Mouse (Mus musculus) 3T3-L1 (cell line): ENCODE results near the gene Atp2b2.
A peak's percentile ranks its signal among the peaks of the same experiment; 100 is the strongest.

ENCODE experiments used
- DNase-seq: peaks from one replicate; pipeline ENCODE4 v3.0.0-alpha.2; 2015; ENCODE audit warnings: low read depth, low spot score

Gene Atp2b2

DNA sequence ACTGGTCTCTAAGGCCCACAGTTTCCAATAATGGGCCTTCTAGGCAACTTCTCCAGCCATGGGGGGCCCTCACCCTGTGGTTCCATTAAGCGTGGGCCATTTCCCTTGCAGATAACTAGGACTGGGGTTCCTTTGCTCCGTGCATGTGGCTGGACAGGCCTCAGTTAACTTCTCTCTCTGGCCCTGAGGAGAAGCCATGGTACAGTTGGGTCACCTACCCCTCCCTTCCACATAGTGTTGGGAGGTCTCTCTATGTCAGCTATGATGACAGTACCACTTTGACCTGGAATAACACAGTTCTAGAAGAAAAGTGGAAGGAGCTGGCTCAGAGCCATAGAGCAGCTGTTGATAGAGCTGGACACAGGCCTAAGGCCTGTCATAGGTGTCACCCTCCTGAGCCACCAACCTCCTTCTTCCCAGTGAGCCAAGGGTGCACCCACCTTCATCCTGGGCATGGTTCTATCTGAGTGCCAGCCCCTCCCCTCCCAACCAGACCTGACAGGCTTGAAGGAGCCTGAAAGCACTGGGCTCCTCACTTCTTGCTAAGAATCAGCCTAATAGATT, 185.0 kb downstream of the Atp2b2 start:
- no peak for DNase-seq

DNA sequence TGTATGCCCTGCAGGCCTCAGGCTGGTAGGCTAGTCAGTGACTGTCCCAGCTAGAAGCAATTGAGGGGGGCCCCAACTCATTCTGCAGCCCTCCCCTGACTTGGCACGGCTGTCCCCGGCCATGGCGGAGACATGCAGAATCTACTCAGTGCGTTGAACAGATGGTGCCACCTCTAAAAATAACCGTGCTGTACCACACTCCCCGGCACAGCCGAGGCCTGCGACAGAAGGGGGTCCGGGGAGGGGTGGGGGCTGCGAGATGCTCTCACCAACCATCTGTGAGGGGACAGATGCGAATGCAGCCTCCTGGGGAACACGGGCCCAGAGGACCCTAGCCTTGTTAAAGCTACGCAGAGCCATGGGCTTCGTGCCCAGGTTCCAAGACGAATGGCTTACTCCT, 185.6 kb downstream of the Atp2b2 start:
- DNase-seq: no peak

DNA sequence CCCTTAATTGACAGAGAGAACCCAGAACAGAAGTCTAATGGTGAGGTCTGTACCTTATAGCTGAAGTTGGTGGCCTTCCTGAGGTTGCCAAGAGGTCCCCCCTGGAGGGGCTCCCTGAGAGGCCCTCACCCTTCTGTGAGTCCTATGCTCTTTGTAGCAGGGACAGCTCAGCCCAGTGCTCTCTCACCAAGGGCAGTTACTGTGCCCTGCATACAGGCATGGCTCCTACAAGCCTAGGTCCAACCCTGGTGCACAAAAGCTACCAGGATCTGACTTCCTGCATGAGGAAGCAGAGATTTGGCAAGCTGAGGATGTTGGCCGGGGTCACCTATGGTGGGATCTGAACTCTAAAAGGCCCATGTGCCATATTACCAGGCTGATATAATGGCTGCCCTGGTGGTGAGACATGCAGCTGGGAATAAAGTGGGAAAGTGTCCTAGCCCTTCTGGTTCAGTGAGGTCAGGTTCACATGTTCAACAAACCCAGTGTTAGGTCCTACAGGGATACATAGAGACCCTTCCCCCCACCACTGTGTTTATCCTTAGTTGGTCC, 186.2 kb downstream of the Atp2b2 start:
- no peak for DNase-seq

DNA sequence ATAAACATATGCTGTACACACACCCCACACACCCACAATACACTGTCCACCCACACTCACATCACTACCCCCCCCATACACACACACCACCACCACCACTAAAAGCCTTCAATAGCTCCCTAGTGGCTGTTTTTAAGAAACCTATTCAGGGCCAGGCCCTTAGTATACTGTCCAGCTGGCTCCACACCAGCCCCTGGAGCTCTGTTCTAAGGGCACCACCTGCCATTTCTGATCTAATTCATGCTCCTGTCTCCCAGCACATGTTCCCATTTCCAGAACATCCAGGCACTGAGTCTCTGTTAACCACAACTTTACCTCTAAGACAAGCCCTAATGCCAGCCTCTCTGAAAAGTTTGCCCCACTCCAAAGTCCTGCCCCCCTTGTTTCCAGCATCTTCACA, 186.8 kb downstream of the Atp2b2 start:
- no peak for DNase-seq

DNA sequence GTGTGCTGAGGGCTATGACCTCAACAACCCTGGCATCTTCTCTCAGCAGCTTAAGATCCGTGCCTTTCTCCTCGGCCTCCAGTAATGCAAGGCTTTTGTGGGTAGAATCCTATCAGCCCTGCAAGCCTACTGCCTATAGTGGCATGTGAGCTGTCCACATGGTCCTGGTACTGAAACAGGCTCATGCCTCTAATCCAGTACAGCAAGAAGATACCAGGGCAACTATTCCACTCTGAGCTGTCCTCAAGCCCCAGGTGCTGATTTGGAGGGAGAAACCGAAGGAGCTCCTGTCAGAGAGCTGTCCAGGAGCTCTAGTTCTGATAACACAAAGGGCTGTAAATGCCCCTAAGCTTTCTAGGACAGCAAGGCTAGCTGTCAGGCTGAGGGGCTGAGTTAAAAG, 190.1 kb downstream of the Atp2b2 start:
- peak; percentile 88 for DNase-seq

DNA sequence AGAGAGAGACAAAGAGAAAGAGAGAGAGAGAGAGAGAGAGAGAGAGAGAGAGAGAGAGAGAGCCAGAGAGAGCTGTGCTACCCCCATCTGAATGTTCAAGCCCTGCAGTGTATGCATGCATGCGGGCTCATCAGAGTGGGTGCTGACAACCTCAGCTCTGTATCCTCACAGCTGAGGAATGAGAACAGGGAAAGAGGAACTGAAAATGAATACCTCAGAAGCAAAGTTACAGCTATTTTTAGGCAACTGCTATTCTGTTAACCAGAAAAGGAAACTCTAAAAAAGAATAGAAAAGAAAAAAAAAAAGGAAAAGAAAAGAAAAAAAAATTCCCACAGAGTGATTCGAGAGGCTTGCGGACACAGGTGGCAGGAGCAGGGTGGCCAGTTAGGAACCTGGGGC, 192.6 kb downstream of the Atp2b2 start:
- no peak for DNase-seq

DNA sequence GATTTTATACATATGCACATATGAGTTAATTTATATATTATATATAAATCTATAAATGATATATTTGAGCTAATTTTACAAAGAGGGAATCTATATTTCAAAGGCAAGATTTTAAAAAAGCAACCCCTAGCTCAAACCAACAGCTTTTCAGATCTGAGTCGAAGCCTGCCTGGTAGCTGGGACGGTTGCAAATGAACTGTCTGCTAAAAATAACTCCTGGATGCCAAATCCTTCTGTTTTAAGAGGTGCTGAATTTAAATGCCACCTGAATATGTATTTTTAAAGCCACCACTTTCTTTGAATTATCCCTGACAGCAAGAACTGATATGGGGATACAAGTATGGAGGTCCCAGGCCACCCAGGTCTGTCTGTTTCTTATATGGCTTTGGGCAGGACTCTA, 193.8 kb downstream of the Atp2b2 start:
- no peak for DNase-seq

DNA sequence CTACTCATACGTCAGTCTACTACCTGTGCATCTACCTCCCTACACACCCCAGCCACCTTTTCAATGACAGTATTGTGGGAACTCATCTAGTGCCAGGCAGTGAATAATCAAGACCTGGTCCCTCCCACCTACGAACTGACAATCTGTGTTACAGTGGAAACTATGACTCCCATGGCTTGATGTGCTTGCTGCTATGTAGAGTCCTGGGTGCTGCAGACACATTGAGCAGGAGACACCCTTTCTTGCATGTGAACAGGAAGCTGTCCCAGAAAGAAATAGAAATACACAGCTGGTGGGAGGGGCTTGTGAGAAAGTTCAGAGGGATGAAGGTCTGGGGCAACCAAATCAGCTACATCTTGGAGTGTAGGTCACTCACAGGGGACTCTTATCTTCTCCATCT, 195.3 kb downstream of the Atp2b2 start:
- no peak for DNase-seq

DNA sequence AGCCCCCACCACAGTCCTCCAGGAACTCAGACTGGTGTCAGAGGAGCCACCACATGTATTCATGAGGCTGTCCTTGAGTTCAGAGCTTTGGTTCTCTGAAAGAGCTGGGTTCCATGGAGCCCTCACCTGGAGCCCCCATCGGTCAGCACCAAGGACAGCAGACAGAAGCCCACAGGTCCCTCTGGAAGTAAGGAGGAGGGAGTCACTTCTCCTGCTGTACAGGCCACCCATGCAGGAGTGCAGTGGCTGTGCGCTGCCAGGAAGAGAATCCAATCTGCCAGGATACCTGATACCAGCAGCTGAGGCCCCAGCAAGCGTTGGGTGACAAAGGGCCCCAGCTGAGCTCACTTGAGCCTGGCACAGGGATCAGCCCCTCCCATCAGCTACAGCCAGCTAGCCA, 199.2 kb downstream of the Atp2b2 start:
- peak; percentile 12 for DNase-seq

DNA sequence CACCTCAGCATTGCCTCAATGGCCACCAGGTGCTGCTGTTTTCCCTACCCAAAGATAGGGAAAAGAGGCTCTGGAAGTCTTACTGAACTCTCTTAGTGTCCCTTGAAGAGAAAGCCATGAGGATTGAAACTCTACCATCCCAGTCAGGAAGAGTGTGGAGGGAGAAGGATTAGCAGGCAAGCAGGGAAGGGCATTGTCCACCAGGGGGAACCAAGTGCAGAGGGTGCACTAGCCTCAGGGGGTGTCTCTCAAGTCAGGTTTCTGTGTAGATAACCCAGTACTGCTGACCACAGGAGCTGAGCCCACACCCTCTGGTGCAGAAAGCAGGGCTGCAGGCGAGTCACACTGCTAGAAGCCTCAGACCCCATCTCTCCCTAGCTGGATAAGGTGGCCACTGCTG, 203.9 kb downstream of the Atp2b2 start:
- peak; percentile 6 for DNase-seq

DNA sequence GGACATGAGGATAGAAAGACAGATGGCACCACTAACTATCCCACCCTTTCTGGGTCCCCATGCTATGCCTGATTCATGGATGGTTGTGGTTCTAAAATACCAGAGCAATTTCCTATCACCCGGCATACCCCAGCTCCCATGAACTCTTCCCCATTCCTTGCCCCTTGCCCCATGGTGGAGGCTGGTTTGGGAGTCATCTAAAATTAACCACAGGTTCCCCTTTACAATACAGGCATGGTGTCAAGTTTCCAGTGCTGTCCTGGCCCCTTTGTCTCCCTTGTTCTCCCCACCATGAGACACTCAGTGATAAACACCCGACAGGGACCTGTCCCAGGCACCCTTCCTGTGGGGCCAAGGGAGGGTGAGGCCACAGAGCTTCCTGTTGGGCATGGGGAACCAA, 204.7 kb downstream of the Atp2b2 start:
- DNase-seq: no peak

DNA sequence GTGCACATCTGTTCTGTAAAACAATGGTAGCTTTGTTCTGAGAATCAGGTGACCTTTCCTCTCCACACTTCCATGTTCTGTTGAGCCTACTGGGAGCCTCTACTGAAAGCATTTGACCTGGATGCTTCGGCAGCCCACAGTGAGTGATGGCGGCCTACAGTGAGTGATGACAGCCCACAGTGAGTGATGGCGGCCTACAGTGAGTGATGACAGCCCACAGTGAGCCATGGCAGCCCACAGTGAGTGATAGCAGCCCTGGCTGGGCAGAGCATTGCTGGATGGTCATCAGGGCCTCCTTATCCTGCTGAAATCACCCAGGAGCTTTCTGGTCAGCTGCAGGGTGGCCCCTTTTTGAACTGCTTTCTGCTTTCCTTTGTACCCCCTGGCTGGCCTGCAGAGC, 205.9 kb downstream of the Atp2b2 start:
- DNase-seq: peak; percentile 51

DNA sequence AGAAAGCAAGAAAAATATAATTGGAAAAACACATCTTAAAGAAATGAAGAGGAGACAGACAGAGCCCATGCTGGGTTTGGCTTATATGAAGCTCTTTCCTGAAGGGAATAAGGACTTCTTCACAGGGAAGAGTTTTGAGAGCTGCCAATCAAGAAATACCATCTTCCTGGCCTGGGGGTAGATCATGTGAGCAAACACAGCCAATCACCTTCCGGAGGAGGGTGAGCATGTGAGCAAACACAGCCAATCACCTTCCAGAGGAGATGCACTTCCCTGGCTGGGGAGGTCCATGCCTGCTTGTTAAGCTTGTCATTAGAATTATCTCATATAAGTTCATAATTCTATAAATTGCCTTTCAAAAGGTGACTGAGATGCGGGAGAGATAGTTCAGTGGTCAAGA, 211.9 kb downstream of the Atp2b2 start:
- no peak for DNase-seq

DNA sequence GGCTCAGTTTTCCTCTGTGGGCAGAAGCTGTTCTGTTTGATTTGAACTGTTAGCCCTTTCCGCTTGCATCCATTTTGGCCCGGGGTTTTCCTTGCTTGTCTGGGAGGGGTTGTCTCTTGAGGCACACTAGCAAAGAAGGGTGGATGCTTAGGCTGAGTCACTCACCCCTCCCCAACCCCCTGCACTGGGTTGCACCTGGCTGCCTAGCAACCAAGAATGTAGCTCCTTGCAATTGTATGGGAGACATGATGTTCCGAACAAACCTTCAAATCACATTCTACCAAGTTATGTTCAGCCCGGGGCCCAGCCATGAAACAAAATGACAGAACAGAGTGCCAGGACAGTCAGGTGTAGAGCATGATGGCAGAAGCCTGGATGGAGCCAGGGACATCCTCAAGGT, 215.1 kb downstream of the Atp2b2 start:
- no peak for DNase-seq

DNA sequence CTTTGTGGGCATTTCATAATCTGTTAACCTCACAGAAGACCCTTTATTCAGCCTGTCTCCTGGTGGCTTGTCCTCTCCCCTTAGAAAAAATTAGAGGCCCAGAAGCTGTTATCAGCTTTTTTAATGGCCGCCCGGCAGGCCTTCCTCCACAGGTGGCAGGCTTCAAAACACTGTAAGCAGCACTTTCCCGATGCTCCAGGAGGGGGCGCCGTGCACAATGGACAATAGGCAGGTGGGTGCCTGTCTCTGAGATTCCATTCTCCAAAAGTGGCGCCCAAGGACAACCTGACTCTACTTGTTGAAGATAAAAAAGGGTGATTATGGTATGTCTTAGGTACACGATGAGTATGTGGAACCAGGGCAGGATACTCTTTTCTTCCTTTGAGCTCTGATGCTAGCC, 220.0 kb downstream of the Atp2b2 start:
- peak; percentile 29 for DNase-seq

DNA sequence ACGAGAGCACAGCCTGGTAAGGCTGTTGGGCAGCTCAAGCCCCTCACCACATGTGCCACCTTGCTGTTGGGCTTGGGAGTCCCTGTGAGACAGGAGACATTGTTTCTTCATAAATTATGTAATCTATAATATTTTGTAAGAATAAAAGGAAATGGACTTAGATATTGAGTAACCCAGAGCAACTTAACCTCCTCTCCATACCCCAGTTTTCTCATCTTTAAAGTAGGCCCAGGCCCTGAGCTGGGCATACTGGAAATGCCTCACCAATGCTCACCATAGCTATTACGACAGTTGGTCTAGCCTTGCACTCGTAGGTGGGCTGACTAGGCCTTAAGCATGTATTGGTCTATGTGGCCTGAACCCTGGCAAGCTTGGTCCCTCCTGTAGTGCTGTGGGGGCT, 225.7 kb downstream of the Atp2b2 start:
- no peak for DNase-seq

DNA sequence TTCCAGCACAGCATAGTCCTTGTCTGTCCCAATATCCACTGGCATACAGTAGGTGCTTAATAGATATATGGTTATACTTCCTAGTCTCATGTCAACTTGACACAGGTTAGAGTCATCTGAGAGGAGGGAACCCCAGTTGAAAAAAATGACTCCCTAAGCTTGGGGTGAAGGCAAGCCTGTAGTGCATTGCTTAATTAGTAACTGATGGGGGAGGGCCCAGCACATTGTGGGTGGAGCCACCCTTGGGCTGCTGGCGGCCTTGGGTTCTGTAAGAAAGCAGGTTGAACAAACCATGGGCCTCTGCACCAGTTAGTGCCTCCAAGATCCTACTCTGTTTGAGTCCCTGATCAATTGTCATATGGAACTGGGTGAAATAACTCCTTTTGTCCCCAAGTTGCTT, 231.0 kb downstream of the Atp2b2 start:
- no peak for DNase-seq

DNA sequence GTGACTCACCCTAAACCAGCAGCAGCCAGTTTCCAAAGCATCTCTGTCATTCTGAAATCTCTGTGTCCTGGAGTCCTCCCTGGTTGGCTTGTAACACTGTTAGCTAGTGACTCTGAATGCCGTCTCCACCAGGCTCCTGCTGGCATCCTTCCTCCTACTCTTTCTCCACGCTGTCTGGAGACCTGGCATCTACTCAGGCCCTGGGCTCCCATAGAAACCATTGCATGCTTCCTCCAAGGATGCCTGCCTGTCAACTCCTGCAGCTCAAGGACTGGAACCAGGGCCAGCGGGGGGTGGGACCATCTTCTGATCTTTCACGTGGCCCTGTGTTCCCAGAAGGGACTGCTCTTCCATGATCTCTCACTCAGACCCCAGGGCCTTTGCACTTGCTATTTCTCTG, 231.7 kb downstream of the Atp2b2 start:
- no peak for DNase-seq

DNA sequence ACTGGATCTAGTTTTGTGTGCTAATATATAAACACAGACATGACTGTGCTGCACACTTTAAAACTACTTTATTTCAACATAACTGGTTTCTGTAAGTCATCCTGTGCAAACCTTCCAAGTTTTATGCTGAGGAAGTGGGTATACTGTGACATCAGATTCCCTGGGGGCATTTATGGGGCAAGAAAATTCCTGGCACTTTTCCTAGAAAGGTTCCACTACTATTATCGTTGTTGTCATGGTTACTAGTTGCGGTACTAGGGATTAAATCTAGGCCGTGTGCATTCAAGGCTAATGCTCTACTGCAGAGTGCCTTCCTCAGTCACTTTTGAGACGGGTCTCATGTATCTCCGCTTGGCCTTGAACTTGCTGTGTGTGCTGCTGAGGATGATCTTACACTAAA, 236.2 kb downstream of the Atp2b2 start:
- DNase-seq: peak; percentile 59

DNA sequence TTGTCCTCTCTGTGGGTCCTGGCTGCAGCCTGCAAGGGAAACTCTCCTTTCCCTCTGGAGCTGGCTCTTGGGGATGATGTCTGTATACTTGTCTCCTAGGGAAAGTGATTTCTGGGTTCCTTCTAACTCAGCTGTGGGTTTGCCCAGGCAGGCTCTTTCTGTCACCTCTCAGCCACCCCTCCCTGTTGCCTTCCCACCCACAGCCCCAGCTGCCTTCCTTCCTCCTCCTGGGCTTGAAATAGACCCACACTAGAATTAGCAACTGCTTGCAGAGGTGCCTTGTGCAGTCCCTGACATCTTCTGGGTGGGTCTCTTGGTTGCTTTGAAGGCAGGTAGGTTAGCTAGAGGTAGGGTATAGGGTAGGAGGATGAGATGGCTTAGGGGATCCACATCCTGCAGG, 241.2 kb downstream of the Atp2b2 start:
- no peak for DNase-seq

DNA sequence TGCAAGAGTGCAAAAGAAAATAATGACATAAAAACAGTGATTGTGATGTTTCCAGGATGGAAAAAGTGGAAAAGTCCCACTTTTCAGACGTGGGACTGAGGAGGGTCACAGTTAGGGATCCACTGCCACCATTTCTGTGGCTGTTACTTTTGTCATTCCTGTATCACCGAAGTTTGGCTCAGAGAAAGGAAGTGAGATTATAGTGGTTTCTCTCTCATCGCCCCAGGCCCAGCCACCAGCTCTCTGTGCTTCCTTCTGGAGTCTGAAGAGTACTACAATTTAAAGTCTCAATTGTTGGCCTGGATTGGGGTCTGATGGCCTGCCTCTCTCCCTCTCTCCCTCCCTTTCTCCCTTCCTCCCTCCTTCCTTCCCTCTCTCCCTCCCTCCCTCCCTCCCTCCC, 242.5 kb downstream of the Atp2b2 start:
- DNase-seq: no peak

DNA sequence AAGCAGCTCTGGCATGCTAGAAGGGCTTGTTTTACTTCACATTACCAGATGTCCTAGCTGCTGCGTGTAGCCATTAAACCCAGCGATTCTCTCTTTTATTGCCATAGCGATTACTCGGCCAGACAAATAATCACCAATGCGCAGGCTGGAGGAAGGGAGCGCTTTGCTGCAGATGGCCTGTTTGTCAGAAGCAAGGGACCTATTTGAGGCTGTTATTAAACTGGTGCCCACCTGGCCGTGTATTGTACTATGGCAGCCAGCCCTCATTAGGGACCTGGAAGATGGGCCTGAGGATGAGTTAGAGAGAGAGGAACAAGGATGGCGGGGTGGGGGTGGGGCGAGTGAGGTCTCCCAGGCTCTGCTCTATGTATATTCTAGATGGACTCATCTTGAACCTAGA, 243.1 kb downstream of the Atp2b2 start:
- no peak for DNase-seq

DNA sequence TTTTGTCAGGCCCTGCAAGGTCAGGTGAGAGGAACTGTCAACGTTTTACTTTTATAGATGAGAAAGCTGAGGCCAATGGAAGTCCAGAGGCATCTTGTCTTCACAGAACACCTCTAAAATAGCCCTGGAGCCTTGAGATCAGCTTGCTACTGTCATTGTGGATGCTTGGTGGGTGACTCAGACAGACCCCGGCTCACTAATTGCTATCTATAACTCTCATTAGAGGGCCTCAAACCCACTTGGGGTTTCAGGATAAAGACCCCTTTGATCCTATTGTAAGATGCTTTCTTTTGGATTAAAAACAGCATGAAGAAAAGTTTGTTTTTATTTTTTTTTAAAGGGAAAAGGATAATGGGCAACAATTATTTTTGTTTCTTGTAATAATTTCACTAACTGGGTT, 243.5 kb downstream of the Atp2b2 start:
- DNase-seq: no peak

DNA sequence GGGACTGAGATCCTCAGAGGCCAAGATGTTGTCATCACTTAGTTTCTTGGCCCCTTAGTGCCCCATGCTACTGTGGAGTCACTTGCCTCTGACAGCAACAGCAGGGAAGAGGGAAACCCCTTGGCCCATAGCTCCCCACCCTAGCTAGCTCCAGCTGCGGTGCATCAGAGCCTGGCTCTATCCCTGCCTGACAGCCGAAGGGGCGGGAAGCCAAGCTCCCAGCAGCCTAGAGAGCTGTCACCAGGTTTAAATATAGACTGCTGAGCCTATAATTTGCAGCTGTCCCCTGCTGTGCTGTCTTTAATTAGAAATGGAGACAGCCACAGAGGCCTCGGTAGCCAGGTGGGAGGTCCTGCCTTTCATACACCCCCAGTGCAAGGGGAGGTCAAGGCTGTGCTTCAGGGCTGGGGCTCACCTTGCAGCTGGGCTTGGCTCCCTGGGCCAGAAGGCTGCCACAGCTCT, 247.1 kb downstream of the Atp2b2 start:
- no peak for DNase-seq
